Mouse (Mus musculus) heart, embryonic 10.5 days (tissue): ENCODE measurements at regions not wholly inside any gene's neighbourhood (a gene's known extent, or its start where the extent isn't known, plus 50 kb on each side); places are given as distances from the start of the nearest gene placed in this dataset.

Source experiments
- DNase-seq: peaks from one replicate; pipeline ENCODE4 v3.0.0-alpha.2; 2017; ENCODE audit warnings: low spot score
- H3K27ac ChIP-seq: fragments of 300-500 bp; sonication (generic); 2 replicates; pipeline ENCODE4 v1.5.1; 2016; ENCODE audit warnings: mild to moderate bottlenecking
- H3K27me3 ChIP-seq: fragments of 300-500 bp; sonication (generic); 2 replicates; pipeline ENCODE4 v1.6.1; 2016; ENCODE audit warnings: mild to moderate bottlenecking; ENCODE audit not compliant: poor library complexity, insufficient read depth, severe bottlenecking
- H3K36me3 ChIP-seq: fragments of 300-500 bp; sonication (generic); 2 replicates; pipeline ENCODE4 v1.6.1; 2016; ENCODE audit warnings: mild to moderate bottlenecking, moderate library complexity
- H3K4me1 ChIP-seq: fragments of 300-500 bp; sonication (generic); 2 replicates; pipeline ENCODE4 v1.6.1; 2016; ENCODE audit warnings: mild to moderate bottlenecking
- H3K4me3 ChIP-seq: fragments of 300-500 bp; sonication (generic); 2 replicates; pipeline ENCODE4 v1.5.1; 2016; ENCODE audit warnings: mild to moderate bottlenecking, moderate library complexity
- H3K9me3 ChIP-seq: fragments of 300-500 bp; sonication (generic); 2 replicates; pipeline ENCODE4 v1.6.1; 2016; ENCODE audit warnings: mild to moderate bottlenecking, moderate library complexity
- WGBS: fragments of 180-500 bp; shearing (Covaris S2); methylation state at CpG from one replicate; pipeline ENCODE4 v1.1.7; 2016; 5-methylcytosine and 5-hydroxymethylcytosine counted together

DNA sequence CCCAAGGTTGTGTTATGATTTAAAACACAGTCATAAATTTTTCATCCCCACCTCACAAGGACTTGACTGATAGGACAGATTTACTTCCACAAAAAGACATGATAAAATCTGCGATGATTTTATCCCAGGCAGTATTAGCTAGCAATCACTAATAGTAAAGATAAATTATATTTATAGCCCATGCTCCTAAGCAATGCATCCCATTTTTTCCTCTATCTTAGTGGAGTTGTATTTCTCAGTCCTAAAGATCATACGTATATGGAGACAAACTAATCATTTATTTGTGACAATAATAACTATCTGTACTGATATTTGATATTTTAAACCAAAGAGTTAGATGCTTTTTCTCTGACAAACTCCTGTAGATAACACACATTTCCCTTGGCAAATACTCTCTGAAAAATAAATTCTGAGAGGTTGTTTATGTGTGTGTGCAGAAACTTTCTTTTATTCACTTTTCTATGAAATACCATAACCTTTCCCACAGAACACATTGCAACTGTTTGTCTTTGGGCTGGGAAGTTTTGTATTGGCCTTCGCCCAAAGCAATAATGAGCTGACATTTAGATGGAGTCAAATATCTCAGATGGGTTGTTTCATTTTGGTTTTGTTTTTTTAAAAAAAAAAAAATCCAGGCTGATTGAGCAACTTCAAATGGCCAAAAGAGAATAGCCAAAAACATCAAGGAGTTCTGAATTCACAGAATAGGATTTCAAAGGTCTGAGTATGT lies 355.5 kb upstream of the Lmcd1 start:
- no peak overlapping the region for H3K27ac ChIP-seq
- 74% methylated on average over 3 of the region's 3 CpGs for WGBS
- no peaks in the 10 kb centered on the region for H3K27me3 ChIP-seq
- H3K4me1 ChIP-seq: no peaks in the 10 kb centered on the region
- no peaks in the 10 kb centered on the region for H3K36me3 ChIP-seq
- H3K9me3 ChIP-seq: no peaks in the 10 kb centered on the region
- H3K4me3 ChIP-seq: no peak overlapping the region
- DNase-seq: no peak

DNA sequence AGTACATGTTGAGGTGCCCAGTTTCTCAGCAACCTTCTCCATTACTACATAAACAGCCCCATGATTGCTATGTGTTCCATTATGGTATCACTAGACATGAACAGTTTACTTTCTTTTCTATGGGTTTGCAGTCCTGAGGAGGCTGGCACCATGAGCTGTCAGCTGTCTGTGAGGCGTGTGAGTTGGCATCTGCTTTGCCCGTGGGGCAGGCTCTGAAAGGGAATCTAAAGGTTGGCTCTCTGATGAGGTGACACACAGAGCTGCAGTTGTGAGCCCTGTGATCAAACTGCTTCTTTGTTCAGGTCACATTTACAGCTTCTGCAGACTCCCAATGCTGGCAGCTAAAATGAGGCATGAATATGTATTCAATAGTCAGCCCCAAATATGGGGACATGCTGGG lies 341.0 kb upstream of the Lmcd1 start:
- Histone ChIP-seq H3K9me3 (no peaks in the 10 kb centered on the region), H3K36me3 (no peaks in the 10 kb centered on the region), H3K4me1 (no peaks in the 10 kb centered on the region), H3K27me3 (no peaks in the 10 kb centered on the region), H3K27ac (no peak overlapping the region), H3K4me3 (no peak overlapping the region)
- no peak for DNase-seq
- WGBS: 77% methylated on average over 2 of the region's 2 CpGs

DNA sequence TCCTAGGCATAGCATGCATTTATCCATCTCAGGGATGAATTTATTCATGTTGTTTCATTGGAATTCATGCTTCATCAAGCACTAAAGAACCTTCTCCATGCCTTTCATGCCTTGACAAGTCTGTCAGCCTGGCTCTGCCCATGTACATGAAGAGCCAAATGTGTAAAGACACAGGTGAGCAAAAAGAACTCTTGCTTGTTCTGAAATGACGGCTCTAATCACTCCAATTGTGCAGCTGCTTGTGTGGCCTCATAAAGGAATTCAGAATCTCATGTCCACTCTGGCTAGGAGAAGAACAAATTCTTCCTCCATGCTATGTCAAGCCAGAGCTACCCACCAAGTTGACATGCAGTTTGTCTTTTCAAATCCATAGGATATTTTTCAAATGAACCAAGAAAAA lies 319.2 kb upstream of the Lmcd1 start:
- no peak for DNase-seq
- H3K4me1 ChIP-seq: no peaks in the 10 kb centered on the region
- 68% methylated on average over 1 of the region's 1 CpGs for WGBS
- H3K4me3 ChIP-seq: no peak overlapping the region
- H3K36me3 ChIP-seq: no peaks in the 10 kb centered on the region
- H3K27ac ChIP-seq: no peak overlapping the region
- H3K27me3 ChIP-seq: no peaks in the 10 kb centered on the region
- H3K9me3 ChIP-seq: no peaks in the 10 kb centered on the region

DNA sequence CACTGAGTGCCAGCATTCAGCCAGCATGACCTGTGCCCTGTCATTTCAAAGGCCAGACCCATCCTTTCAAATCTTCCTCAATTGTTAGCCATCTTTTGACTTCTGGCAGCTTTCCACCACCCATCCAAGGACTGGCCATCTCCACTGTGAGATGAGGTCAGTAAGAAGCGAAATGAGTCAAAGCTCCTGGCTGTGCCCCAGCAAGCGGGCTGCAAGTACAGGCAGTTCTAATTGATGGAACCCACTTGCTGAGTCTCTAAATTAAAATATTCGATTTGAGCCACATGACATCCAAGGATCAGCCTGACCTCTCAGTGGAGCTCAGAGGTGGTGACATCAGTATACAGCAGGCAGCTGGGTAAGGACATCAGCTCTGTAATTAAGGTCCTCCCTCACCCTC lies 307.8 kb upstream of the Lmcd1 start:
- no peak for DNase-seq
- Histone ChIP-seq H3K36me3 (no peaks in the 10 kb centered on the region), H3K27me3 (no peaks in the 10 kb centered on the region), H3K27ac (no peak overlapping the region), H3K9me3 (no peaks in the 10 kb centered on the region), H3K4me3 (no peak overlapping the region), H3K4me1 (no peaks in the 10 kb centered on the region)
- 77% methylated on average over 3 of the region's 3 CpGs for WGBS

DNA sequence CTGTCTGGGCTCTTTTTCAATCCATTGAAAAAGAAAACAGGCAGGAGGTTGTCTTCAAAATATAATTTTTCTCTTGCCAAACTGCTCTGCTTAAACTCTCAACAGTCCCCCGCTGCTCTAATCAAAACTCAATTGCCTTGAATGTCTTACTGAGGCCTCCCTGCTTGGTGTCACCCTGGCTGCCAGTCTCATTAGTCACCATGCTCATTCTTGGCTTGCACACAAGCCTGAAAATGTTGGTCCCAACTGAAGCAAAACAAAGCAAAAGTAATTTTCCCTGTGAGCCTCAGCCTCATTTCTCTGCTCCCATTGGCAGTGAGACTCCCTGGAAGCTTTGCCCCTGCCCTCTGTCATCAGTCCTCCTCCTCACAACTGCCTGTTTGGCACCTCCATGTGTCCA lies 288.1 kb upstream of the Lmcd1 start:
- Histone ChIP-seq H3K4me3 (no peak overlapping the region), H3K27ac (no peak overlapping the region), H3K4me1 (no peaks in the 10 kb centered on the region), H3K9me3 (no peaks in the 10 kb centered on the region), H3K27me3 (no peaks in the 10 kb centered on the region), H3K36me3 (no peaks in the 10 kb centered on the region)
- WGBS: 72% methylated on average over 1 of the region's 1 CpGs
- no peak for DNase-seq

DNA sequence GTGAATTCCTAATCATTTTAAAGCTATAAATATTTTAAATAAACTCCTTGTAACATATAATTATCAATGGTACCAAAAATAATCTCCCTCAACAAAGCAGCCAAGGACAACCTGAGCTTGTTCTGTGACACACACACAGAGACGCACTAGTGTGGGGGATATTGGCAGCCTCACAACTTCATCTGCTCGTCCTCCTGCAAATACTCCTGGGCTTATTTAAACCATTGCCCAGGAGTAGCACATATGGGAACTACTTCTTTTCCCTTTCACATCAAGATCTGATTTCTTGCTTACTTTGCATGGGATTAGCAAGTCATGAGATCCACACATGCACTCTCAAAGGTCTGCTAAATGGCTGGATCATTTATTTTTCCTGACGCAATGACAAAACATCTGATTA lies 277.7 kb upstream of the Lmcd1 start:
- Histone ChIP-seq H3K4me1 (no peaks in the 10 kb centered on the region), H3K36me3 (no peaks in the 10 kb centered on the region), H3K27me3 (no peaks in the 10 kb centered on the region), H3K9me3 (no peaks in the 10 kb centered on the region), H3K27ac (no peak overlapping the region), H3K4me3 (no peak overlapping the region)
- WGBS: 80% methylated on average over 3 of the region's 3 CpGs
- no peak for DNase-seq

DNA sequence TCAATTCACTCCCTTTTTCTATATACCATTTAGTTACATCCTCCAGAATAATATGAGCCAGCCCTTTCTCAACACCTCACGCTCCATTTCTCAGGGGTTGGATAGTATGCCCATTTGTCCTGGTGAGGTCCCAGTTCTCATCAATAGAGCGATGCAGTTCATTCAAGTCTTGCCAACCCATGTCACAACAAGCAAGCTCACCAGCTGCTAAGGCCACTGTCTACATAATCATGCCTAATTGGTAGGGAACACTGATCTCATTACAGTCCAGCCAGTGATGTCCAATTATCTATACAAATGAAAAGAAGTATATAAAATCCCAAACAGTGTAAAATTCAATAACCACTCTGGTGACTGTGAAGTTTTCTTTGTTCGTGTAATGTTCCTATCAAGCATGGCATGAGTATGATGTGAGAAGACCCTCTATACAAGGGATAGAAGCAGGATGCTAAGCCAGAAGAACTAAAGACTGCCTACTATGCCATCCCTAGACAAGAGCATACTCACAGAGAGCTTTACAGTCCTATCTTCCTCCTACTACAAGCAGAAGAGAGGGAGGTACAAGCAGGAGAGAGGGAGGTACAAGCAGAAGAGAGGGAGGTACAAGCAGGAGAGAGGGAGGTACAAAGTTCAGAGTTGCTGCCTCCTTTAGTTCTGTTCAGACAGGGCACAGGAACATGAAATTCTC lies 269.6 kb upstream of the Lmcd1 start:
- Histone ChIP-seq H3K9me3 (no peaks in the 10 kb centered on the region), H3K27ac (no peak overlapping the region), H3K36me3 (no peaks in the 10 kb centered on the region), H3K4me1 (no peaks in the 10 kb centered on the region), H3K27me3 (no peaks in the 10 kb centered on the region), H3K4me3 (no peak overlapping the region)
- 88% methylated on average over 3 of the region's 3 CpGs for WGBS
- DNase-seq: no peak

DNA sequence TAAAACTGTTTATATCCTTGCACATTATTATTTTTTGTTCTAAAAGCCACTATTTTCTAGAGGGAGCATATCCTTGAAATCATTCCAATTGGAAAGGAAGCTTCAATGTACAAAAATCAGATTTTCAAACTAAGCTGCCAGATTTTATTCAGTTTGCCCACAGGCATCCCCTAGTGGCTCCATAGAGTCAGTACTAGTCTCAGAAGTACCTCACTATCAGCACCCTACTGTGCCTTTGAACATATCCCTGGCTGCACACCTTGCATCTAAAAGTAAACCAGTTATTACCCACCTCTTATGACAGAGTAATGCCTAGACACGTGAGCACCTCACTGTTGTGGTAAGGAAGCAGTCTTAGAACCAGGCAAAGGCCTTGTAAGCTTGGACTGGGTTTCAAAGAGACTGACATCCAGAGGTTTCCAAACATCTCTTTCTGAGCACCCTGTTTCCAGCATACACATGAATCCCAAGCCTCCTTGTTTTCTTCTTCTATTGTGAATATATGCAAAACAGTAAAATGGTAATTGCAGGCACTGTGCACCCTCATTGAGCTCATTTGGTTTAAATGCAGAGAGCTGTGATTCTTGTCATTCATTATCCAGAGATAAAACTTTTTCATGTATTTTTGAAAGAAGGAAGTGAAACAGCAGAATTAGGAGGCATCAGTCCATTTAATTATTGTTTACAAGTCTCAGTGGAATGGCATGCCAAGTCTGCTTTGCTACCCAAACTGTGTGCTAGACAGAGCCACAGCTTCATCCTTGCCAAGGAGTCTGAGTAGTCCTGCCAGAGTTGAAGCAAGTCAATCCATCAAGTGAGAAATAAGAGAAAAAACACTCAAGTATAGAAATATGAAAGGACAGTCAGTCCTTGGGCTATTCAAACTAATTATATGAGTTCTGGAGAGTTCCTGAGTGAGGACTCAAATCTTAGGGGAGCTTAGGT lies 247.0 kb upstream of the Lmcd1 start:
- Histone ChIP-seq H3K4me3 (no peak overlapping the region), H3K36me3 (no peaks in the 10 kb centered on the region), H3K4me1 (no peaks in the 10 kb centered on the region), H3K9me3 (no peaks in the 10 kb centered on the region), H3K27ac (no peak overlapping the region), H3K27me3 (no peaks in the 10 kb centered on the region)
- 42% methylated on average over 1 of the region's 1 CpGs for WGBS
- no peak for DNase-seq

DNA sequence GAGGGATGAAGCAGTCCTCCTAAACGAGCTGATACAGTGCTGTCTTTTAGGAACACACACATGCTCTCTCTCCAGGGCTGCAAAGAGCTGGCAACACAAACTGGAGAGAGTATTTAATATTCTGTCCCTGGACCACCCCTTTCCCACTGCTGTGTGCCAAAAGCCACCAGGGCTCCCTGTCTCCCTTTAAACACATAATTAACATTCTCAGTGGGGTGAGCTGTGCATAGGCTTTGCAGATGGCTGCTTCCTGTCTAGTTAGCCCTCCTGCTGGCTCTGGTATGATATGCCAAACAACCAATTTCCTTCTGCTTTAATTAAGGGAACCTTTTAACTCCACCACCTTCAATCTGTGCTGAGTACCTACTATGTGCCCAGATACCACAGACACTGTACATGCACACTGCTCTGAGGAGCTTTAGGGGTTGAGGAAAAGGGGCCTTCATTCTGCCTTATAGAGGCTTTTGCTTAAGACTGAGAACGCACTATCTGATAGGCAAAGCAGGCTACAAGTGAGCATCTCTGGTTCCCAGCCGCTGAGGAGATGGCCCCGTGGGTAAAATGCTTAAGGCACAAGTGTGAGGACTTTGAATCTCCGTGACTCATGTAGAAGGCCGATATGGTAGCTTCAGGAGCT lies 222.9 kb upstream of the Lmcd1 start:
- no peaks in the 10 kb centered on the region for H3K36me3 ChIP-seq
- WGBS: 67% methylated on average over 6 of the region's 6 CpGs
- no peaks in the 10 kb centered on the region for H3K27me3 ChIP-seq
- no peaks in the 10 kb centered on the region for H3K9me3 ChIP-seq
- no peak overlapping the region for H3K27ac ChIP-seq
- DNase-seq: no peak
- no peaks in the 10 kb centered on the region for H3K4me1 ChIP-seq
- H3K4me3 ChIP-seq: no peak overlapping the region

DNA sequence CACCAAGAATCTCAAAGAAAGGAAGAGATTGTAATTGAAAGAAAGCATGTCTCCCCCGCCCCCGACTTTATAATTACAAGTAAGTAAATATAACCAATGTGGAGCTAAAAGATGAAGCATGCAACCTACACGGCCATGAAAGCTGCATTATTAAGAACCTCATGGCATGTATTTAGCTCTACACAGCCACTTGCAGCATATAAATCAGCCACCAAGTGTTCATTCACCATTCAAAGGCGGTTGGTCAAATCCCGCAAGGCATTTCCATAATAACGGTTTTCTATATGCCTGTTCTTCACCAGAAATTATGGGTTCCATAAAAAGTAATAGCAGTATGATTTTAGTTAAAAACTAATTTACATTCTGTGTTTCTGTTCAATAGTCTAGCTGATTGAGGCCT lies 221.4 kb upstream of the Lmcd1 start:
- no peak for DNase-seq
- H3K4me3 ChIP-seq: no peak overlapping the region
- no peaks in the 10 kb centered on the region for H3K27me3 ChIP-seq
- no peaks in the 10 kb centered on the region for H3K36me3 ChIP-seq
- WGBS: 88% methylated on average over 6 of the region's 6 CpGs
- no peak overlapping the region for H3K27ac ChIP-seq
- H3K4me1 ChIP-seq: no peaks in the 10 kb centered on the region
- no peaks in the 10 kb centered on the region for H3K9me3 ChIP-seq

DNA sequence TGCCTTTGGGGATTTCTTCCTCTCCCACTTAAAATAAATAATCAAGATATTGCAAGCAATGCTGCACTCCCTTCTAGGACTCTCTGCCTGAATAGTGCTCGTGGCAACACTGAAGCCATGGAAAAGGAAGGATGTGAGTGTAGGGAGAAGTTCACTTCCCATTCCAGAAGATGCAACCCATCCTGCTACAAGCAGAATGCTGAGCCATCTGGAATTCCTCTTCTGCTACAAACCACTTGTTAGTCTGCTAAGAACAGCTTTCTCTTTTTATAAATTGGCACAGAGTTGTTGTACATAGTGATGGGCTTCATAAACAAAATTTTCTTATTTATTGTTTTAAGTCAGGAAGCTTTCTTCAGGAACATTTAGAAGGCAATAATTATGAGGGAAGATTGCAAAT lies 215.7 kb upstream of the Lmcd1 start:
- DNase-seq: no peak
- 63% methylated on average over 1 of the region's 1 CpGs for WGBS
- Histone ChIP-seq H3K27me3 (no peaks in the 10 kb centered on the region), H3K4me3 (no peak overlapping the region), H3K36me3 (no peaks in the 10 kb centered on the region), H3K27ac (no peak overlapping the region), H3K4me1 (no peaks in the 10 kb centered on the region), H3K9me3 (no peaks in the 10 kb centered on the region)

DNA sequence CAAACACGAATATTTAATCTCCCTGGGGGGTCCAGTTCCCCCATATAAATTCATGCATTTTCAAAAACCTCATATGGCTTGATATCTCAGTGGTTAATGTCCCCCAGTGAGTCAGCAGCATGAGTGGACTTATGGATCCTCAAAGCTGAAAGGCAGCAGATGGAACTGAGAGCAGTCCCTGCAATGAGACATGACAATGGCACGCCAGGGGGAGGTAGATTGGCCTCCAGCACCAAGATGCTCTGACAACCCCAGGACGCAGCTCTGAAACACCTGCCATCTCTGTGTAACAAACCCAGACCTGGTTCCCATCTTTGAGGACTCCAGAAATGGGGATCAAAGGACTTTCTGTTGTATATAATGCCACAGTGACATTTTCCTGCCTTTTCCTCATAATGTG lies 210.6 kb upstream of the Lmcd1 start:
- Histone ChIP-seq H3K27ac (no peak overlapping the region), H3K36me3 (no peaks in the 10 kb centered on the region), H3K4me3 (no peak overlapping the region), H3K27me3 (no peaks in the 10 kb centered on the region), H3K4me1 (no peaks in the 10 kb centered on the region), H3K9me3 (no peaks in the 10 kb centered on the region)
- no peak for DNase-seq
- 60% methylated on average over 3 of the region's 3 CpGs for WGBS

DNA sequence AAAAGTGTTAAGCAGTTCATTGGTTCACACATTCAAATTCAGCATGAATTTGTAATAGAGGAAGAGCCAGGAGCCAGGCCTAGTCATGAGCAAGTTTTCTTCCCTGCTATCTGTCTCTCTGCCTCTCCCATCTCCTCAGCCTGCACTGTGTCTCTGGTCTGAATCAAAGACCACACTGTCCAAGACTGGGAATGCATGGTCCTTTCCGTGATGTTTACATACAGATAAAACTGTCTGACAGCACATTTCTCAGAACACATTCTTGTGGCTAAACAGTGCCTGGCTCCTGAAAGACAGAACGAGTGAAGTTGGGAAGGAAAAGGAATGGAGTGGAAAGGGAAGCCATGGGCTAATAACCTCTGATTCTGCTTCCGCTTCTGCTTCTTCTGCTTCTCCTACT lies 183.0 kb upstream of the Lmcd1 start:
- no peak overlapping the region for H3K4me3 ChIP-seq
- H3K36me3 ChIP-seq: no peaks in the 10 kb centered on the region
- no peak overlapping the region for H3K27ac ChIP-seq
- no peaks in the 10 kb centered on the region for H3K27me3 ChIP-seq
- no peaks in the 10 kb centered on the region for H3K4me1 ChIP-seq
- WGBS: 54% methylated on average over 3 of the region's 3 CpGs
- DNase-seq: no peak
- H3K9me3 ChIP-seq: no peaks in the 10 kb centered on the region
